Mouse (Mus musculus): ENCODE data around the gene Atp6v1g3.

Gene Atp6v1g3

GRCm38 (mm10) chr1:138287665-138288064, 14.1 kb downstream of the Atp6v1g3 start:
- in situ Hi-C loops (cut with MboI, MseI): loop anchor here in 1 of 2 experiments (5.0 to 25.0 kb wide), 2 partner anchors 110 to 1675 kb away; partner anchors contain the start of genes Ptprc and Zfp281

GRCm38 (mm10) chr1:138288721-138289120, 15.2 kb downstream of the Atp6v1g3 start:
- in situ Hi-C loops (cut with MboI, MseI): loop anchor here in 1 of 2 experiments (5.0 to 25.0 kb wide), 2 partner anchors 111 to 1676 kb away; partner anchors contain the start of genes Ptprc and Zfp281

GRCm38 (mm10) chr1:138289455-138290425, 16.2 kb downstream of the Atp6v1g3 start:
- in situ Hi-C loops (cut with MboI, MseI): loop anchor here (5.0 to 25.0 kb wide), 3 partner anchors 112 to 1677 kb away; partner anchors contain the start of genes Ptprc (in 1 of the 2) and Zfp281 (in 1 of the 2)

GRCm38 (mm10) chr1:138291463-138291862, 17.9 kb downstream of the Atp6v1g3 start:
- in situ Hi-C loops (cut with MboI, MseI): loop anchor here (10.0 to 25.0 kb wide), 2 partner anchors 167 to 1679 kb away; partner anchors contain the start of gene Zfp281 (in 1 of the 2)

- in situ Hi-C loops (cut with MboI, MseI): loop anchor here (10.0 to 25.0 kb wide), 2 partner anchors 170 to 1682 kb away; partner anchors contain the start of gene Zfp281 (in 1 of the 2)
Measured at GRCm38 (mm10) chr1:138294487-138294886, 20.9 kb downstream of the Atp6v1g3 start.

- in situ Hi-C loops (cut with MboI, MseI): loop anchor here (10.0 to 25.0 kb wide), 2 partner anchors 173 to 1686 kb away; partner anchors contain the start of gene Zfp281 (in 1 of the 2)
Measured at GRCm38 (mm10) chr1:138298156-138298555, 24.6 kb downstream of the Atp6v1g3 start.

GRCm38 (mm10) chr1:138299576-138299975, 26.0 kb downstream of the Atp6v1g3 start:
- in situ Hi-C loops (cut with MboI, MseI): loop anchor here (10.0 to 25.0 kb wide), 2 partner anchors 175 to 1687 kb away; partner anchors contain the start of gene Zfp281 (in 1 of the 2)

- in situ Hi-C loops (cut with MboI, MseI): no loop called here
Measured at GRCm38 (mm10) chr1:138301920-138302319, 28.4 kb downstream of the Atp6v1g3 start.

- in situ Hi-C loops (cut with MboI, MseI): no loop called here
Measured at GRCm38 (mm10) chr1:138302756-138303155, 29.2 kb downstream of the Atp6v1g3 start.

- in situ Hi-C loops (cut with MboI, MseI): no loop called here
Measured at GRCm38 (mm10) chr1:138303296-138303695, 29.8 kb downstream of the Atp6v1g3 start.

- in situ Hi-C loops (cut with MboI, MseI): no loop called here
Measured at GRCm38 (mm10) chr1:138304141-138304915, 30.8 kb downstream of the Atp6v1g3 start.

- in situ Hi-C loops (cut with MboI, MseI): no loop called here
Measured at GRCm38 (mm10) chr1:138322657-138323056, 49.1 kb downstream of the Atp6v1g3 start.

- in situ Hi-C loops (cut with MboI, MseI): no loop called here
Measured at GRCm38 (mm10) chr1:138323076-138323630, 49.6 kb downstream of the Atp6v1g3 start.

- in situ Hi-C loops (cut with MboI, MseI): no loop called here
Measured at GRCm38 (mm10) chr1:138326091-138326490, 52.6 kb downstream of the Atp6v1g3 start.

- in situ Hi-C loops (cut with MboI, MseI): no loop called here
Measured at GRCm38 (mm10) chr1:138326566-138326965, 53.0 kb downstream of the Atp6v1g3 start.

- in situ Hi-C loops (cut with MboI, MseI): no loop called here
Measured at GRCm38 (mm10) chr1:138327466-138328245, 54.1 kb downstream of the Atp6v1g3 start.

GRCm38 (mm10) chr1:138328320-138328719, 54.8 kb downstream of the Atp6v1g3 start:
- in situ Hi-C loops (cut with MboI, MseI): no loop called here

- in situ Hi-C loops (cut with MboI, MseI): loop anchor here in 1 of 2 experiments (10.0 kb wide), 1 partner anchor 294 kb away; the partner anchor contains the start of gene Nek7
Measured at GRCm38 (mm10) chr1:138330556-138330955, 57.0 kb downstream of the Atp6v1g3 start.

- in situ Hi-C loops (cut with MboI, MseI): loop anchor here in 1 of 2 experiments (10.0 kb wide), 1 partner anchor 293 kb away; the partner anchor contains the start of gene Nek7
Measured at GRCm38 (mm10) chr1:138331596-138331995, 58.1 kb downstream of the Atp6v1g3 start.

GRCm38 (mm10) chr1:138334701-138335100, 61.2 kb downstream of the Atp6v1g3 start:
- in situ Hi-C loops (cut with MboI, MseI): loop anchor here in 1 of 2 experiments (10.0 kb wide), 1 partner anchor 290 kb away; the partner anchor contains the start of gene Nek7

All from T-helper 17 cell (primary cell).